Mouse (Mus musculus) embryonic facial prominence, embryonic 15.5 days (tissue): Measurements from ENCODE around the gene Vti1a. TPM values are rescaled to one million over a fixed set of nuclear protein-coding genes. Genes with fewer than 3 reads are reported as not detected.

ENCODE experiments used
- ATAC-seq: fragments of 200-750 bp; cut with Nextera tagmentation; 2 replicates; pipeline ENCODE4 v1.8.0; 2017; ENCODE audit warnings: low read depth, moderate TSS enrichment; ENCODE audit not compliant: insufficient number of reproducible peaks, low FRiP score, low TSS enrichment
- H3K27ac ChIP-seq: fragments of 300-500 bp; sonication (generic); replicated peaks from 2 replicates; pipeline ENCODE4 v1.5.1; 2015; ENCODE audit warnings: mild to moderate bottlenecking, inconsistent platforms
- H3K27me3 ChIP-seq: fragments of 300-500 bp; sonication (generic); 2 replicates; pipeline ENCODE4 v1.6.1; 2015; ENCODE audit warnings: inconsistent platforms
- H3K36me3 ChIP-seq: fragments of 300-500 bp; sonication (generic); 2 replicates; pipeline ENCODE4 v1.6.1; 2015; ENCODE audit warnings: mild to moderate bottlenecking, inconsistent platforms
- H3K4me1 ChIP-seq: fragments of 300-500 bp; sonication (generic); 2 replicates; pipeline ENCODE4 v1.6.1; 2015; ENCODE audit warnings: inconsistent platforms
- H3K4me2 ChIP-seq: fragments of 300-500 bp; sonication (generic); replicated peaks from 2 replicates; pipeline ENCODE4 v1.6.1; 2015; ENCODE audit warnings: mild to moderate bottlenecking, inconsistent platforms
- H3K4me3 ChIP-seq: fragments of 300-500 bp; sonication (generic); replicated peaks from 2 replicates; pipeline ENCODE4 v1.5.1; 2015; ENCODE audit warnings: mild to moderate bottlenecking, inconsistent platforms
- H3K9ac ChIP-seq: fragments of 300-500 bp; sonication (generic); 2 replicates; pipeline ENCODE4 v1.6.1; 2015; ENCODE audit warnings: inconsistent platforms
- H3K9me3 ChIP-seq: fragments of 300-500 bp; sonication (generic); replicated peaks from 2 replicates; pipeline ENCODE4 v1.6.1; 2016; ENCODE audit warnings: inconsistent platforms
- WGBS: fragments of 180-500 bp; shearing (Covaris S2); methylation state at CpG from one replicate; pipeline ENCODE4 v1.1.7; 2015; 5-methylcytosine and 5-hydroxymethylcytosine counted together
- polyA plus RNA-seq: library from polyadenylated mRNA; unstranded; fragments of >200 nt; fragmentation: Nextera tagmentation; extraction: Ambion mirVana; gene quantifications from 2 replicates; pipeline ENCODE4 v1.2.1, GENCODE M21; 2015

Vti1a gene
- 25.3 and 25.6 TPM in 2 replicates for polyA plus RNA-seq

- Histone ChIP-seq H3K9me3 (no peaks in the 10 kb centered on the region), H3K9ac (peak within 1 kb of the TSS; percentile 64), H3K4me3 (peak within 1 kb of the TSS; percentile 92), H3K27me3 (no peaks in the 10 kb centered on the region), H3K27ac (peak within 1 kb of the TSS; percentile 91), H3K4me1 (peaks cover 28% of the 10 kb centered on the region), H3K36me3 (peaks cover 17% of the 10 kb centered on the region), H3K4me2 (peak within 1 kb of the TSS; percentile 84)
- under 1% methylated on average over 48 of the region's 48 CpGs for WGBS
- peak; percentile 91 for ATAC-seq
Observed at GRCm38 (mm10) chr19:55316109-55316714, at the start of gene Vti1a. TSS of gene Vti1a (plus strand) at chr19:55316295.

DNA sequence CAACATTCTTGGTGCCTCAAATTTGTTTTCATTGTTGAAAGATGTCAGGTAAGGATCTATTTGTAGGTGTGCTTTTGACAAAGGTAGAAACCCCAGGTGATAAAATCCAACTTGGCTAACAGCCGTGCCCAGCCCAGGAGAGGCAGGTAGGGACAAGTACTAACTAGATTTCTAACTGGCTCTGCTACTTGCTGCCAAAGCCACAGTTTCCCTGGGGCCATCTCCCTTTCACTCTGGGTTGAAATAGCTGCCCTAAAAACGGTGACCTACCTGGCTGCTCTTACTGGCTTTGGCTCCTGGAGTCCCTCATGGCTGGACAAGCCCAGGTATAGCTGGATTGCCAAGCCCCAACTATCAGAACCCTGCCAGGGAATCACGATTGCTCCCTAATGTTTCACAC, 49.3 kb upstream of the Vti1a start:
- Histone ChIP-seq H3K9ac (no peak overlapping the region), H3K4me2 (no peak overlapping the region), H3K4me1 (no peaks in the 10 kb centered on the region), H3K27ac (no peak overlapping the region), H3K36me3 (no peaks in the 10 kb centered on the region), H3K9me3 (no peaks in the 10 kb centered on the region), H3K4me3 (no peak overlapping the region), H3K27me3 (no peaks in the 10 kb centered on the region)
- 67% methylated on average over 3 of the region's 3 CpGs for WGBS
- no peak for ATAC-seq

- no peak overlapping the region for H3K4me3 ChIP-seq
- H3K27me3 ChIP-seq = no peaks in the 10 kb centered on the region
- ATAC-seq = no peak
- H3K9ac ChIP-seq = no peak overlapping the region
- H3K4me1 ChIP-seq = no peaks in the 10 kb centered on the region
- no peak overlapping the region for H3K27ac ChIP-seq
- H3K4me2 ChIP-seq = no peak overlapping the region
- no peaks in the 10 kb centered on the region for H3K9me3 ChIP-seq
- WGBS = 70% methylated on average over 3 of the region's 3 CpGs
- no peaks in the 10 kb centered on the region for H3K36me3 ChIP-seq
Observed at GRCm38 (mm10) chr19:55268150-55268549, 47.9 kb upstream of the Vti1a start.

DNA sequence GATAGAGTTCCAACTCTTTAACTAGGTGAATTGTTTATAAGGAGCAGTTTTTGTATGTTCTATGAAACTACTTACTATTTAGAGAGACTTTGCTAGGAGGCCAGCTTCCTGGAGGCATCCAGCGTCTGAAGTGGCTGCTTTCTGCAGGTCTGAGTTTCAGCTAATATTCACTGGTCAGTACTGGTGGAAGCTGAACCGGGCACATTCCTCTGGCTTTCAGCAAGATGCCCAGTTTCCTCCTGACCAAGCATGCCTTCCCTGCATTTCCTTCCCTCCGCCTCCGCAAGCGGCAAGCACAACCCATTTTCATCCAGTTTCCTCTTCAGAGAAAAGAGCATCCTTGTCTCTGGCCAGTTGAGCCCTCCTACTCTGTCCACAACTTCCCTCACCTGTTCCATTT, 47.0 kb upstream of the Vti1a start:
- H3K36me3 ChIP-seq = no peaks in the 10 kb centered on the region
- no peaks in the 10 kb centered on the region for H3K4me1 ChIP-seq
- H3K9ac ChIP-seq = no peak overlapping the region
- H3K4me3 ChIP-seq = no peak overlapping the region
- no peak overlapping the region for H3K27ac ChIP-seq
- no peaks in the 10 kb centered on the region for H3K27me3 ChIP-seq
- 92% methylated on average over 5 of the region's 5 CpGs for WGBS
- no peaks in the 10 kb centered on the region for H3K9me3 ChIP-seq
- no peak for ATAC-seq
- no peak overlapping the region for H3K4me2 ChIP-seq

GRCm38 (mm10) chr19:55271448-55271847, 44.6 kb upstream of the Vti1a start:
- no peak for ATAC-seq
- 0 out of 2 replicates have a peak overlapping the region, but pooled peaks have one; percentile 51 for H3K27ac ChIP-seq

DNA sequence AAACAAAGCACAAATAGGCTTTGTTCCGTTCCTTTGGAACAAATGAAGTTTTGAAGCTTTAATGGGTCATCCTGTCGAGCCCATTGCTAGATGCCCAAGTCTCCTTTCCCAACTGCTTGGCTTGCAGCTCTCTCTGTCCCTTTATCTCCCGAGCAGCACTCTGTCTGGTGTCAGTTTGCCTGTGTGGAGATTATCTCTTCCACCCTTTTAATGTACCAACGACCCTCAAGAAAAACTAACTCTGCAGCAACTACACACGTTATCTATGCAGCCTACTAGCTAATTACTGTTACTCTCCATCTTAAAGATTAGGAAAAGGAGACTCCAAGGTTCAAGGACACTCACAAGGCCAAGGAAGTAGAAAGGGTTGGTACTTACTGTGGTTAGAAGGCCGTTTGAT, 42.8 kb upstream of the Vti1a start:
- Histone ChIP-seq H3K4me2 (no peak overlapping the region), H3K27me3 (no peaks in the 10 kb centered on the region), H3K27ac (no peak overlapping the region), H3K9ac (no peak overlapping the region), H3K4me1 (no peaks in the 10 kb centered on the region), H3K9me3 (no peaks in the 10 kb centered on the region), H3K4me3 (no peak overlapping the region), H3K36me3 (no peaks in the 10 kb centered on the region)
- WGBS = 82% methylated on average over 6 of the region's 6 CpGs
- no peak for ATAC-seq

More at GRCm38 (mm10) chr19:55271448-55271847, 44.6 kb upstream of the Vti1a start:
- Histone ChIP-seq H3K9me3 (no peaks in the 10 kb centered on the region), H3K4me3 (no peak overlapping the region), H3K4me2 (no peak overlapping the region), H3K27me3 (no peaks in the 10 kb centered on the region), H3K4me1 (no peaks in the 10 kb centered on the region), H3K9ac (no peak overlapping the region), H3K36me3 (no peaks in the 10 kb centered on the region)
- WGBS = 31% methylated on average over 3 of the region's 3 CpGs

GRCm38 (mm10) chr19:55276100-55276499, 40.0 kb upstream of the Vti1a start:
- Histone ChIP-seq H3K27ac (no peak overlapping the region), H3K27me3 (no peaks in the 10 kb centered on the region), H3K9ac (no peak overlapping the region), H3K4me1 (no peaks in the 10 kb centered on the region), H3K36me3 (0 out of 2 replicates have a peak, but pooled peaks cover 4% of the 10 kb centered on the region), H3K4me3 (no peak overlapping the region), H3K9me3 (no peaks in the 10 kb centered on the region), H3K4me2 (no peak overlapping the region)
- 84% methylated on average over 4 of the region's 4 CpGs for WGBS
- no peak for ATAC-seq

DNA sequence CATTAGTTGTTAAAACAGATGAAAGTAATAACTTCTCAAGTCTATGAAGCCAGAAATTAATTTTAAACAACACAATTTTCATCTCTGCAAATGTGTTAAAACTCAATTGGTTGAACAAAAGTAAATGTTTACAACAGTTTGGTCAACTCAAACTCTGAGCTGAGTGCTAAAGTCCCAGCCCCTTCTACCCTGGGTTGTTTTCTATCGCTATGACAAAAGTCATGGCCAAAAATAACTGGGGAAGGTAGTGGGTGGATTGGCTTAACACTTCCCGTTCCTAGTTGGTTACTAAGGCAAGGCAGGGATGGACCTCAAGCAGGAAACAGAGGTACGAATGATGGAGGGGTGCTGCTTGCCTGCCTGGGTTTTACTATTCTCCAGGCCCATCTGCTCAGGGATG, 39.3 kb upstream of the Vti1a start:
- ATAC-seq = no peak
- Histone ChIP-seq H3K4me3 (no peak overlapping the region), H3K36me3 (peaks cover 11% of the 10 kb centered on the region; the same call in 1 of the 2 replicates), H3K9me3 (no peaks in the 10 kb centered on the region), H3K4me2 (no peak overlapping the region), H3K9ac (no peak overlapping the region), H3K27ac (no peak overlapping the region), H3K27me3 (no peaks in the 10 kb centered on the region), H3K4me1 (no peaks in the 10 kb centered on the region)
- 86% methylated on average over 3 of the region's 3 CpGs for WGBS

- Histone ChIP-seq H3K4me1 (no peaks in the 10 kb centered on the region), H3K27me3 (no peaks in the 10 kb centered on the region), H3K9me3 (no peaks in the 10 kb centered on the region), H3K27ac (no peak overlapping the region), H3K4me3 (no peak overlapping the region), H3K9ac (no peak overlapping the region), H3K36me3 (peaks cover 36% of the 10 kb centered on the region), H3K4me2 (no peak overlapping the region)
- 86% methylated on average over 4 of the region's 4 CpGs for whole genome bisulfite sequencing
- ATAC-seq = no peak
Observed at GRCm38 (mm10) chr19:55284093-55284492, 32.0 kb upstream of the Vti1a start.

GRCm38 (mm10) chr19:55286034-55286433, 30.1 kb upstream of the Vti1a start:
- Histone ChIP-seq H3K9ac (no peak overlapping the region), H3K36me3 (peaks cover 32% of the 10 kb centered on the region), H3K4me1 (no peaks in the 10 kb centered on the region), H3K27me3 (no peaks in the 10 kb centered on the region), H3K9me3 (no peaks in the 10 kb centered on the region), H3K4me3 (no peak overlapping the region), H3K4me2 (no peak overlapping the region), H3K27ac (no peak overlapping the region)
- ATAC-seq = no peak
- WGBS = 68% methylated on average over 4 of the region's 4 CpGs

DNA sequence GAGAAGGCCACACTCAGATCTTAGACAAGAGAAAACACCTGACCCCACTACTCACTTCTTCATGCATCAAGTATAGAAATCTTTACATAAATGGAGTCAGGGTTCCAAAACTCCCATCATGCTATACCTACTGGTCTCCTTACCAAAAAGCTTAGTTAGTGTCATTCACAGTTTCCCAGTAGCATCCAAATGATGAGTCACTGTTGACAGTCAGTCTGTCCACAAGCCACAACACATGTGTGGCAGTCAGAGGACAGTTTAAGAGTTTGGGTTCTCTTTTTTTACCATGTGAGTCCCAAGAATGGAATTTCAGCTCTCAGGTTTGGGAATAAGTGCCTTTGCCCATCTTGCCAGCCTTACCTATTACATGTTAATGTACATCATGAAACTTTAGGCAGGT, 27.1 kb upstream of the Vti1a start:
- Histone ChIP-seq H3K9me3 (no peaks in the 10 kb centered on the region), H3K27me3 (no peaks in the 10 kb centered on the region), H3K4me2 (no peak overlapping the region), H3K9ac (no peak overlapping the region), H3K36me3 (peaks cover 21% of the 10 kb centered on the region; the same call in 1 of the 2 replicates), H3K27ac (no peak overlapping the region), H3K4me3 (no peak overlapping the region), H3K4me1 (peaks cover 6% of the 10 kb centered on the region; the same call in 1 of the 2 replicates)
- ATAC-seq = no peak

DNA sequence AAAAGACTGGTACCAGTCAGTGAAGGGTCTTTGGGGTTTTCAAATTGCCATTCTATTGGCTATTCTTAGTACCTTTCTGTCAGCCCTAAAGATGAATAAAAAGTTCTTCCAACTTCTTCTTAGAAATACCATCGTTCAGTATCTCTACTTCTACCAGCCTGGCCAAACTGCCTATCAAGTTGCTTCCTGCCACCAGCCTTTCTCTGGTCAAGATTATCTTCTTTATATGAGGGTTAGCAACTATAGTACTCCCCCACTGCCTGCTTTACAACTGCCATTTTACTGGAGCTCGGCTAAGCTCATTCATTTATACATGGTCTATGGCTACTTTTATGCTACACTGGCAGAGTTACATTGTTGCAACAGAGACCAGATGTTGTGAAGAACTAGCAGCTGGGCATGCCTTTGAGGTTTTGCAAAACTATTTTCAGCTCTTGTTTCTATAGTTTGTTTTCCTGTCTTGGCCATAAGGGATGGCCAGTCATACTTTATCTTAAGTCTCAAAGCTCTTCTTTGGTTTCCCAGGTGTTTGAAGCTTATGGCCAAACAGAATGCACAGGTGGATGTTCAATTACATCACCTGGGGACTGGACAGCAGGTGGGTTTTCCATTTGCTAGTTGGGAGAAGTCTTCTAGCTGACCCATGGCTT, 25.3 kb upstream of the Vti1a start:
- Histone ChIP-seq H3K4me3 (no peak overlapping the region), H3K9ac (no peak overlapping the region), H3K27ac (no peak overlapping the region), H3K9me3 (no peaks in the 10 kb centered on the region), H3K4me1 (peaks cover 6% of the 10 kb centered on the region; the same call in 1 of the 2 replicates), H3K27me3 (no peaks in the 10 kb centered on the region), H3K36me3 (peaks cover 30% of the 10 kb centered on the region), H3K4me2 (no peak overlapping the region)
- WGBS = 71% methylated on average over 2 of the region's 2 CpGs
- ATAC-seq = no peak
